Mouse (Mus musculus): Measurements from ENCODE around the gene Slc25a18. TPM values are rescaled to one million over a fixed set of nuclear protein-coding genes. Genes with fewer than 3 reads are reported as not detected.
"Not testable (repeated sequence)": the region's sequence is repeated elsewhere in the genome, so short reads cannot be mapped to it uniquely, and the experiment has no call there.

Slc25a18 gene
- polyA plus RNA-seq, 1 experiment, result 0.12 TPM

GRCm38 (mm10) chr6:120806999-120807737, 33.8 kb downstream of the Slc25a18 start:
- no peaks in the 10 kb centered on the region for H3K27me3 ChIP-seq (ENCODE audit: control insufficient read depth, insufficient read depth, low read length)
- H3K4me1 ChIP-seq (replicated peaks; ENCODE audit: control insufficient read depth, insufficient read depth, low read length), result no peaks in the 10 kb centered on the region
- peaks cover 77% of the 10 kb centered on the region for H3K36me3 ChIP-seq (ENCODE audit: control insufficient read depth, insufficient read depth, low read length)
- H3K4me3 ChIP-seq (ENCODE audit: control insufficient read depth, insufficient read depth, low read length), result no peak overlapping the region
- no peak for DNase-seq
- H3K27ac ChIP-seq (ENCODE audit: control insufficient read depth, insufficient read depth, low read length), result no peak overlapping the region
- TF ChIP-seq POLR2A (IDR thresholded peaks at IDR 0.05; ENCODE audit: control insufficient read depth, extremely low read depth, insufficient read depth, low read length, poor library complexity) (no peak), CTCF (IDR thresholded peaks at IDR 0.05; ENCODE audit: borderline replicate concordance, control insufficient read depth, extremely low read depth, insufficient read depth, low read length, poor library complexity) (no peak)
- WGBS, result 97% methylated on average over 5 of the region's 5 CpGs

GRCm38 (mm10) chr6:120807738-120808081, 34.3 kb downstream of the Slc25a18 start:
- Histone ChIP-seq H3K4me1 (replicated peaks; ENCODE audit: control insufficient read depth, insufficient read depth, low read length) (no peaks in the 10 kb centered on the region), H3K27me3 (ENCODE audit: control insufficient read depth, insufficient read depth, low read length) (no peaks in the 10 kb centered on the region), H3K4me3 (ENCODE audit: control insufficient read depth, insufficient read depth, low read length) (no peak overlapping the region), H3K36me3 (ENCODE audit: control insufficient read depth, insufficient read depth, low read length) (peaks cover 72% of the 10 kb centered on the region), H3K27ac (ENCODE audit: control insufficient read depth, insufficient read depth, low read length) (no peak overlapping the region)
- WGBS, result over 99% methylated on average over 4 of the region's 4 CpGs
- no peak for DNase-seq
- TF ChIP-seq CTCF (IDR thresholded peaks at IDR 0.05; ENCODE audit: borderline replicate concordance, control insufficient read depth, extremely low read depth, insufficient read depth, low read length, poor library complexity) (no peak), POLR2A (IDR thresholded peaks at IDR 0.05; ENCODE audit: control insufficient read depth, extremely low read depth, insufficient read depth, low read length, poor library complexity) (no peak)

GRCm38 (mm10) chr6:120811999-120812398, 38.6 kb downstream of the Slc25a18 start:
- WGBS, result 98% methylated on average over 10 of the region's 10 CpGs
- H3K4me1 ChIP-seq (replicated peaks; ENCODE audit: control insufficient read depth, insufficient read depth, low read length); H3K27ac ChIP-seq (ENCODE audit: control insufficient read depth, insufficient read depth, low read length); H3K27me3 ChIP-seq (ENCODE audit: control insufficient read depth, insufficient read depth, low read length); H3K4me3 ChIP-seq (ENCODE audit: control insufficient read depth, insufficient read depth, low read length); DNase-seq: not testable (repeated sequence)
- H3K36me3 ChIP-seq (ENCODE audit: control insufficient read depth, insufficient read depth, low read length), result peaks cover 30% of the 10 kb centered on the region

GRCm38 (mm10) chr6:120819294-120819693, 45.9 kb downstream of the Slc25a18 start:
- H3K27ac ChIP-seq (ENCODE audit: control insufficient read depth, insufficient read depth, low read length), result no peak overlapping the region
- no peak for TF ChIP-seq CTCF (IDR thresholded peaks at IDR 0.05; ENCODE audit: borderline replicate concordance, control insufficient read depth, extremely low read depth, insufficient read depth, low read length, poor library complexity)
- no peak for TF ChIP-seq POLR2A (IDR thresholded peaks at IDR 0.05; ENCODE audit: control insufficient read depth, extremely low read depth, insufficient read depth, low read length, poor library complexity)
- H3K27me3 ChIP-seq (ENCODE audit: control insufficient read depth, insufficient read depth, low read length), result no peaks in the 10 kb centered on the region
- 95% methylated on average over 2 of the region's 2 CpGs for WGBS
- H3K4me3 ChIP-seq (ENCODE audit: control insufficient read depth, insufficient read depth, low read length), result no peak overlapping the region
- H3K4me1 ChIP-seq (replicated peaks; ENCODE audit: control insufficient read depth, insufficient read depth, low read length), result peaks cover 12% of the 10 kb centered on the region
- H3K36me3 ChIP-seq (ENCODE audit: control insufficient read depth, insufficient read depth, low read length), result peaks cover 23% of the 10 kb centered on the region
- DNase-seq, result no peak

- Histone ChIP-seq H3K27me3 (ENCODE audit: control insufficient read depth, insufficient read depth, low read length) (no peaks in the 10 kb centered on the region), H3K4me1 (replicated peaks; ENCODE audit: control insufficient read depth, insufficient read depth, low read length) (peaks cover 12% of the 10 kb centered on the region), H3K4me3 (ENCODE audit: control insufficient read depth, insufficient read depth, low read length) (no peak overlapping the region), H3K36me3 (ENCODE audit: control insufficient read depth, insufficient read depth, low read length) (peaks cover 23% of the 10 kb centered on the region), H3K27ac (ENCODE audit: control insufficient read depth, insufficient read depth, low read length) (no peak overlapping the region)
- WGBS, result 84% methylated on average over 5 of the region's 5 CpGs
- no peak for DNase-seq
- TF ChIP-seq CTCF (IDR thresholded peaks at IDR 0.05; ENCODE audit: borderline replicate concordance, control insufficient read depth, extremely low read depth, insufficient read depth, low read length, poor library complexity) (no peak), POLR2A (IDR thresholded peaks at IDR 0.05; ENCODE audit: control insufficient read depth, extremely low read depth, insufficient read depth, low read length, poor library complexity) (no peak)
Observed at GRCm38 (mm10) chr6:120820144-120820543, 46.8 kb downstream of the Slc25a18 start.

- TF ChIP-seq CTCF (IDR thresholded peaks at IDR 0.05; ENCODE audit: borderline replicate concordance, control insufficient read depth, extremely low read depth, insufficient read depth, low read length, poor library complexity), result no peak
- TF ChIP-seq POLR2A (IDR thresholded peaks at IDR 0.05; ENCODE audit: control insufficient read depth, extremely low read depth, insufficient read depth, low read length, poor library complexity), result no peak
- 97% methylated on average over 1 of the region's 1 CpGs for WGBS
- H3K4me1 ChIP-seq (replicated peaks; ENCODE audit: control insufficient read depth, insufficient read depth, low read length), result peaks cover 12% of the 10 kb centered on the region
- DNase-seq, result no peak
- peaks cover 23% of the 10 kb centered on the region for H3K36me3 ChIP-seq (ENCODE audit: control insufficient read depth, insufficient read depth, low read length)
- no peaks in the 10 kb centered on the region for H3K27me3 ChIP-seq (ENCODE audit: control insufficient read depth, insufficient read depth, low read length)
- H3K27ac ChIP-seq (ENCODE audit: control insufficient read depth, insufficient read depth, low read length), result no peak overlapping the region
- no peak overlapping the region for H3K4me3 ChIP-seq (ENCODE audit: control insufficient read depth, insufficient read depth, low read length)
Observed at GRCm38 (mm10) chr6:120820941-120821340, 47.6 kb downstream of the Slc25a18 start.

- H3K36me3 ChIP-seq (ENCODE audit: control insufficient read depth, insufficient read depth, low read length), result peaks cover 23% of the 10 kb centered on the region
- H3K4me3 ChIP-seq (ENCODE audit: control insufficient read depth, insufficient read depth, low read length), result no peak overlapping the region
- H3K27ac ChIP-seq (ENCODE audit: control insufficient read depth, insufficient read depth, low read length), result no peak overlapping the region
- no peaks in the 10 kb centered on the region for H3K27me3 ChIP-seq (ENCODE audit: control insufficient read depth, insufficient read depth, low read length)
- DNase-seq, result no peak
- TF ChIP-seq CTCF (IDR thresholded peaks at IDR 0.05; ENCODE audit: borderline replicate concordance, control insufficient read depth, extremely low read depth, insufficient read depth, low read length, poor library complexity), result no peak
- TF ChIP-seq POLR2A (IDR thresholded peaks at IDR 0.05; ENCODE audit: control insufficient read depth, extremely low read depth, insufficient read depth, low read length, poor library complexity), result no peak
- 38% methylated on average over 5 of the region's 5 CpGs for WGBS
- H3K4me1 ChIP-seq (replicated peaks; ENCODE audit: control insufficient read depth, insufficient read depth, low read length), result peaks cover 12% of the 10 kb centered on the region
Observed at GRCm38 (mm10) chr6:120821715-120822114, 48.3 kb downstream of the Slc25a18 start.

Measured in thymus, adult 2 months (tissue).